Mouse (Mus musculus) B cell, adult 67 days (primary cell): Measurements from ENCODE around the gene Mcur1. TPM values are rescaled to one million over a fixed set of nuclear protein-coding genes. Genes with fewer than 3 reads are reported as not detected.

Source experiments
- total RNA-seq, 2 experiments: library from RNA; stranded (reverse); gene quantifications; 4 replicates each; pipeline ENCODE4 v1.2.4; 2023

The Mcur1 gene
- 10 to 100 TPM; 27.9 to 29.5 TPM for total RNA-seq

DNA sequence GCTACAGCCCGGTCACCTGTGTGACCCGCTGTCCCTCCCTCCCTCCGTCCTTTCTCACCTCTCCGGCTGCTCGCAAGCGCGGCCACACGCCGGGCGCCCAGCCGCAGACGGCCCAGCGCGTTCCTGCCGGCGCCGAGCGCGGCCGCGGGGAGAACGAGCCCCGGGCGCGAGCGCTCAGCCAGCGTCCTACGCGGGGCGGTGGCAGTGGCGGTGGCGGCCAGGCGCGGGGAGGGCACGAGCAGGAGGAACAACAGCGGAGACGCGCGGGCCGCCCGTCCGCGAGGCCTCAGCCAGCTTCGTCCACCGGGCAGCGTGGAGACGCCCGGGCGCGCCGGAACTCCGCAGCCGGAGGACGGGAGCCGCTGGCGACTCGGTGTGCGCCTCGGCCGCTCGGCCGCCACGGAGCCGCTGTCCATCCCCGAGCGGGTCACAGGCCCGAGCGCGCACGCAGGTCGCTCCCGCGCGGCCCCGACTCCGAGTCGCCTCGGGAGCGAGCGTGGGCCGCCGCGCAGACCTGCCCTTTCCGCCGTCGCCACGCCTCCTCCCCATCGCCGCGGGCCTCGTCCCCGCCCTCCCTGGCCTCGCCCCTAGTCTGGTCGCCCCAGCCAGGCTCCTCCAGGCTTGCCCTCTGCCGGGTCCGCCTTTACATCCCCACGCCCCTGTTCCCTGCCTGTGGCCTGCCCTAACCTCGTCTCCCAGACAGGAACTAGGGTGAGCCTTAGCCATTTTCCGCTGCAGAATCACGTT, at the start of gene Mcur1:
Gene Mcur1 (minus strand): TSS at position 481 of the 747 bp plus-strand sequence.

Other genes with a start within 250 kb of the Mcur1 start
- gene Sirt5, start 194.7 kb downstream of the Mcur1 start, total RNA-seq = 1 to 10 TPM; 6.9 to 8.5 TPM
- 100 to 1,000 TPM; 168 to 197 TPM for gene Nol7, start 161.8 kb downstream of the Mcur1 start, total RNA-seq
- gene Ranbp9, start 78.9 kb downstream of the Mcur1 start, total RNA-seq = 10 to 100 TPM; 67.9 to 76.9 TPM
- not detected for gene Rnf182, start 55.5 kb upstream of the Mcur1 start, total RNA-seq
- 100 to 1,000 TPM; 176 to 231 TPM for gene Cd83, start 224.6 kb upstream of the Mcur1 start, total RNA-seq